Mouse (Mus musculus) forelimb bud, embryonic 11.5 days (tissue): ENCODE measurements around the gene Rnf123.

Experiments used
- DNase-seq: peaks from one replicate; pipeline ENCODE4 v3.0.0-alpha.2; 2012; ENCODE audit warnings: low read depth, low spot score

Gene Rnf123

GRCm38 (mm10) chr9:108062142-108062541 is 21.0 kb downstream of the Rnf123 start:
- DNase-seq, result no peak

GRCm38 (mm10) chr9:108058291-108058690 is 24.9 kb downstream of the Rnf123 start:
- no peak for DNase-seq

DNA sequence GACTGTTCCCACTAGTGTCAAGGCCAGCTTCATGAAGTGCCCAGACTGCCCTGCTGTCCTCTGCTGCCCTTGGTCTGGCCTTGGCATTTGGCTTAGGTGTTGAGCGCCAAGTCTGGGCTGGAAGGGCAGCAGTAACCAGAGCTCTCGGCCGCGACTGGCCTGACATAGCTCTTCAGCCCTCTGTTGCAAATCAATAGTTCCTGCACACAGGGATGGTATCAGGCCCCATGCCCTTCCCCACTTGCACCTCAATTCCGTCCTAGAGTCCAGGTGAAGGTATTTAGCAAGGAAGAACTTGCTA is 25.9 kb downstream of the Rnf123 start:
- no peak for DNase-seq

DNA sequence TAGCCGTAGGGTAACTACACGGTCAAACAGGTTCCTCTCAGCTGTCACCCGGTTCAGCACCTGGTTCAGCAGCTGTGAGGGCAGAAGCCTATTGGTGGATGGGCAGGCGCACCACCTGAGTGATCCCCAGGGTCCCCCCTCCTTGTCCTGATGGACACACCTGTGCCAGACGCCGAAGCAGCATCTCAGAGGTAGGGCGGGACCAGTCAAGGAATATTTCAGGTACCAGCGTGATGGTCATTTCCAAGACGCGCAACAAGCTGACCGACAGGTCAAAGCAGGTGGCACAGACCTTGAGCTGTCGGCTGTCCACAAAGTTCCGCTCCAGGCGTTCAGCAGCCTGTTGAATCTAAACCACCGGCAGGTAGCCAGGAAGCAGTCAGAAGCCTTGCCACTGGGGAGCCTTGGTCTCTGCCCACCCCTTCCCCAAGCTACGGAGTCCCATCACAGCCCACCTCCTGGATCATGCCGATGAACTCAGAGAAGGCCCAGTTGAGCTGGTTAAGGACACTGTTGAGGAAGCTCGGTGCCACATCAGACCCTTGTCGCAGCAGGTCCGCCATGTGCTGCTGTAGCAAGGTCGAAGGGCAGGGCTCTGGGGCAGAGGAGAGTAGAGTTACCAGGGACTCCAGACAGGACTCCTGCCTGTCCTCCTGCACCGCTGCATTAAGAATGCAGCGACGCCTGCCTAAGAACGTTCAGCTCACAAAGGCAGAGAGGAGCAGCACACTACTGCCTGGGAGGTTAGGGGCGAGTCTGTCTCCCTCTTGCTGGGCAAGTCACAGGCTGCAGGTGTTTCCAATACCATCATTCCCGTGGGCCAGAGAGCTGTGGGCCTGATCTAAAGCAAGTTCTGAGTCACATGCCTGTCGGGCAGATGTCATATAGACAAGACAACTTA is 26.5 kb downstream of the Rnf123 start:
- DNase-seq, result no peak

DNA sequence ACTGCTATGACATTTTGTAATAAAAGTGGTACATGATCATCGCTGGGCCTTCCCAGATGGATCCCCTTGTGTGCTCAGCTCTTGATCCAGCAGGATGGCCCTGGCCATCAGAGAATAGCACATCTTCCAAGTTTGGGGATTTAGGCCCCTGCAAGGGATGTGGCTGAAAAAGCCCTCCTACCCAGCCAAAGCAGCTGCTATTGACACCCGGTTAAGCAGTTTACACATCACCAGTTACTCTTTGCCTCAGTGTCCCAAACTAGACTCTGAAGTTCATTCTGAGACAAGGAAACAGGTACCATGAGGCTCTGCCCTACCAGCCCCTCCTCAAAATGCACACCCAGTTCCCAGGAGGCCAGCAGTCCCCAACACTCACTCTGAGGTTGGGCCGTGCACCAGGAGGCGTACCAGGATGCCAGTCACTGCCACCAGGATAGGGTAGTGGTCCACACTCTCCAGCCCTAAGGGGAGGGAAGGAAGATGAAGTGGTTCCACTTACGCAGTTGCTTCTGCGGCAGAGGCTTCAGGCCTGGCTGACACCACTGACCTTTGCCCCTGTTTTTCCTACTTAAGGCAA is 27.4 kb downstream of the Rnf123 start:
- DNase-seq, result no peak

DNA sequence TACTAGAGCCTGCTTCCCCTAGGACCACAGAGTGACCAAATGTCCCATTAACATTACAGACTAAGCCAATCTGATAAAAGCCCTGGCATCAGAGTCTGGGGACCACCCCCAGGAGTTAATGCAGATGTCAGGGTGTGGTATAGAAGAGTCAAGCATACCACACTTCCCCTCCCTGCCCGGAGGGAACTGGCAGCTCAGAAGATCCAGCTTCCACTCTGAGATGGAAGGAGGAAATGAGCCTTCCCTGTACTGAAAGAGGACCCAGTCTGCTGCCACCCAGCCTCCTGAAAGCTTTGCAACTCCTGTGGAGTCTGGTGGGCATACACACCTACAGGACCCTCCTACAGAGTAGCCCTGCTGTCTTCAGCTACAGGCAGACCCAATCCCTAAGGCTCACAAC is 28.1 kb downstream of the Rnf123 start:
- no peak for DNase-seq

DNA sequence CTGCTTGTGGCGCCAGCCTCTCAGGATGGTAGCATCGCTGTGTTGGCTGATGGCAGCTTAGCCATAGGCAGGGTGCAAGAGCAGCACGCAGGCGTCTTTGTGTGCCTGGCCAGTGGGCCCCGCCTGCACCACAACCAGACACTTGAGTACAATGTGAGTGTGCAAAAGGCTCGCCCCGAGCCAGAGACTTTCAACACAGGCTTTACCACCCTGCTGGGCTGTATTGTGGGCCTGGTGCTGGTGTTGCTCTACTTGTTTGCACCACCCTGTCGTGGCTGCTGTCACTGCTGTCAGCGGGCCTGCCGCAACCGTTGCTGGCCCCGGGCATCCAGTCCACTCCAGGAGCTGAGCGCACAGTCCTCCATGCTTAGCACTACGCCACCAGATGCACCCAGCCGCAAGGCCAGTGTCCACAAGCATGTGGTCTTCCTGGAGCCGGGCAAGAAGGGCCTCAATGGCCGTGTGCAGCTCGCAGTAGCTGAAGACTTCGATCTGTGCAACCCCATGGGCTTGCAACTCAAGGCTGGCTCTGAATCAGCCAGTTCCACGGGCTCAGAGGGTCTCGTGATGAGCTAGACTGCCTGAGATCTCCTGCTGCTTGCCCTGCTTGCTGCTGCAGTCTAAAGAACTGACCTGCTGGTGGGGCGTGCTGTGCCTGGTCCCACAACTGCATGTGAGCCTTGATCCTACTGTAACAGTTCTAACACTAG is 28.7 kb downstream of the Rnf123 start:
- DNase-seq, result no peak

- DNase-seq, result no peak
Observed at GRCm38 (mm10) chr9:108053665-108054225, 29.4 kb downstream of the Rnf123 start.

DNA sequence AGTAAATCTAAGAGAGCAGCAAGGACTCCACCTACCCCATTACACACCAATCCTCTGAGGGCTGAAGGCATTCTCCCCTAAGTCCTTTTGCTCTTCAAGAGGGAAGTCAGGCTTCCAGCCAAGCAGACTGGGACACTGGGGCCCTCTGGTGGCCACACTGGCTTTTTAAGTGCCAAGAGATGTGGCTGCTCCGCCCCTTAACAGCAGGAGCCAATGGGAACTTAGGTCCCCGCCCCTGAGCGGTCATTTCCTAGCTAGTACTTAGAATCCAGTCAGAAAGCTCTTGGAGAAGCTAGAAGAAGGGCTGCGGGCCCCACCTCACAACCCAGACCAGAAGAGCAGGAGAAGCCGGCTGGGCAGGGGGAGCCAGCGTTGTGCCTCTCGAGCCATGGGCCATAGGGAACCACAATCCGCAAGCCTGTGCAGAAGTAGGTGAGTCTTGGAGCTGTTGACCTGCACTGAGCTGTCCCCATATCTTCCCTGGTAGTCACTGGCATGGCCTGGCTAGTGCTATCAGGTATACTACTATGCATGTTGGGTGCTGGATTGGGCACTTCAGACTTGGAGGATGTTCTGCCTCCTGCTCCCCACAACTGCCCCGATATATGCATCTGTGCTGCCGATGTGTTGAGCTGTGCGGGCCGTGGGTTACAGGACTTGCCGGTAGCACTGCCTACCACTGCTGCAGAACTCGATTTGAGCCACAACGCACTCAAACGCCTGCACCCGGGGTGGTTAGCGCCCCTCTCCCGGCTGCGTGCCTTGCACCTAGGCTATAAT is 30.1 kb downstream of the Rnf123 start, which contains the start of gene Amigo3:
Amigo3 (plus strand) TSS at position 275 of the 780 bp plus-strand sequence.
- DNase-seq, result peak; percentile 95

DNA sequence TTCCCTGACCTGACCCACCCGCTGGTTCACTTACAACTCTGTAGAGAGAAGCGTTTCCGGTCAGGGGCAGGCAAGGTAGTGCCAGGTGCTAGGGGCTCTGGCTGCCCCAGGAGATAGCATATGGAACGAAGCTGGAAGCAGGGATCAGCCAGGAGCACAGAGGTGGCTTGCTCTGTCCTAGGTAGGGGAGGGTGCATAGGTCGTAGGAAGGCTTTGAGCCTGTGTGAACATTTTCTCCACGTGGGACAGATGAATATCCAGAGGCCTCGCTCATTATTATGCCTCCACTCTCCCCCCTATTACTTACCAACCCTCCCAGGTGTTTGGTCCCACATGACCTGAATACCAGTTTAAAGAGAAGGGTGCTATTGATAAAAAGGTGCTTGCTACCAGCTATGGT is 30.7 kb downstream of the Rnf123 start:
- DNase-seq, result no peak

- DNase-seq, result no peak
Observed at GRCm38 (mm10) chr9:108051931-108052220, 31.3 kb downstream of the Rnf123 start.

DNA sequence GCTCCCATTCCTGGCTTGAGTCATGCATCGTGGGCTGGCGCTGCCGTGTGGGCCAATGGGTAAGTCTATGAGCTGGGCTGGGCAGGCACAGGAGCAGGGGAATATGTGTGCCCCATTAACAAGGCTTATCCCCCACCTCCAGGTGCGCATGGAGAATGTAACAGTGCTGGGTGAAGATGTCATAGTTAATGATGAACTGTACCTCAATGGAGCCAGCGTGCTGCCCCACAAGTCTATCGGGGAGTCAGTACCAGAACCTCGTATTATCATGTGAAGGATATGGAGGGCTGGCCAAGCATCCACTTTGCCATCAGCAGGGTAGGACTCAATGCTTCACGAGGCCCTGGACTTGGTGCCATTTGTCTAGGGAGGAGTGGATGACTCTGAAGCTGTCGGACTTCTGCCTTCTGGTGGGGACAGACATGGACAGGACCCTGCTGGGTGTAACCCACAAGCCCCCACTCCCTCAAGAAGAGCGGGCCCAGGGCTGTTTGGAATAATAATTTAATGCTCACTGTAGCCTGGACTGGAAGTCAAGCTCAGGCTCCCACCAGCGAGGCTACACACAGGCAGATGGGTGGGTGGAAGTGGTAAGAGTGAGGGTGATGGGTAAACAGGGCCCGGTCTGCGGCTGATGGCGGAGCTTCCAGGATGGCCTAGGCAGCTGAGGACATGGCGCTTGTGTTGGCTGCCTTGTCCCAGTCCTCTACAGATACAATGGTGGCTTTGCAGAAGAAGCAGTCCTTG is 31.8 kb downstream of the Rnf123 start:
- no peak for DNase-seq

- no peak for DNase-seq
Observed at GRCm38 (mm10) chr9:108049561-108050251, 33.4 kb downstream of the Rnf123 start.

GRCm38 (mm10) chr9:108049016-108049455 is 34.1 kb downstream of the Rnf123 start, which contains the start of gene Gmppb:
Gene Gmppb (plus strand): TSS chr9:108049242.
- peak; percentile 96 for DNase-seq

DNA sequence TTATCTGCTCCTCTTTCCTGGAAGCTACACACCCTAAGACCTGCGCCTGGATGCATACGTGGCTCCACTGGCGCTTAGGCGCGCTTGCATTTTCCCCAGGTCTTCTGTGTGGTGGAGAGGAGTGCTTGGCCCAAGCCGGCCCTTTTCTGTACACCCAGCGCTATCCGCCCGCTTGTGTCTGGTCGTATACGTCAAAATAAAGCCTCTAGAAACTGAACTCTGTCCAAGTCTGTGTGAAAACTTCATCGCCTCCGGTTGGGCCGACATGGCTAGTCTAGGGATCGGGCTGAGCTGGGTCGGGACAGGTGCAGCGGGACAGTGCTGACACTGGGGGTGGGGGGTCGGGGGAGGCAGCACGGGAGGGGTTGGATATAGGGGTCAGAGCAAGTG is 34.6 kb downstream of the Rnf123 start:
- DNase-seq, result no peak

GRCm38 (mm10) chr9:108047601-108048565 is 35.3 kb downstream of the Rnf123 start:
- no peak for DNase-seq

GRCm38 (mm10) chr9:108046582-108046981 is 36.6 kb downstream of the Rnf123 start:
- no peak for DNase-seq

GRCm38 (mm10) chr9:108044751-108045492 is 38.2 kb downstream of the Rnf123 start:
- DNase-seq, result no peak
